Mouse (Mus musculus) kidney, adult 11 months (tissue): ENCODE results near the gene Gsta1.
"Not testable (repeated sequence)": the region's sequence is repeated elsewhere in the genome, so short reads cannot be mapped to it uniquely, and the experiment has no call there.

Experiments
- DNase-seq: peaks from one replicate; pipeline ENCODE4 v3.0.0; 2022

The Gsta1 gene

DNA sequence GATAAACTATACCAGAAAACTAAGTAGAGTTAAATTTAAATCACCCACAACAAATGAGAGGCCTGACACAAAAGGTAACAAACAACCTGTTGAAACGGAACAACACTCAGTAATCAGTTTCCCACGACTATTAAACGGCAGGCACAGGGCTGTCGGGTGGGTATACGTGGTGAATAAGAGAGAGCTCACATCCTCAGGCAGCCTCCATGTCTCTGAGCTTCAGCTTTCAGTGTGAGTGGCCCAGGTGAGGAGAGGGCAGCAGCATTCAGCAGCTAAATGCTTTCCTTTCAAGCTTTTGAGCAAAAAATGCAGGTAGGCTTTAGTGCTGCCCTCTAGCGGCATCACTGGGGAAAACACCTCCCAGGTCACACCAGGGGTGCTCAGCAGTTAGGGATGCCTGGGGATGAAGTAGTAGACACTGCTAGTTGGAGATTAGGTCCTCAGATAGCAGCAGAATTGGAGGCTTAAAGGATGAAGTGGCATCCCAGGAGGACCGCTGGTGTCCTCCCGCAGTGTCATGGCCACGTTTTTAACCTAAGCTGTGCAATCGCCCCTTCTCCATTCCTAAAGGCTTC is 2.8 kb downstream of the Gsta1 start:
- not testable (repeated sequence) for DNase-seq

DNA sequence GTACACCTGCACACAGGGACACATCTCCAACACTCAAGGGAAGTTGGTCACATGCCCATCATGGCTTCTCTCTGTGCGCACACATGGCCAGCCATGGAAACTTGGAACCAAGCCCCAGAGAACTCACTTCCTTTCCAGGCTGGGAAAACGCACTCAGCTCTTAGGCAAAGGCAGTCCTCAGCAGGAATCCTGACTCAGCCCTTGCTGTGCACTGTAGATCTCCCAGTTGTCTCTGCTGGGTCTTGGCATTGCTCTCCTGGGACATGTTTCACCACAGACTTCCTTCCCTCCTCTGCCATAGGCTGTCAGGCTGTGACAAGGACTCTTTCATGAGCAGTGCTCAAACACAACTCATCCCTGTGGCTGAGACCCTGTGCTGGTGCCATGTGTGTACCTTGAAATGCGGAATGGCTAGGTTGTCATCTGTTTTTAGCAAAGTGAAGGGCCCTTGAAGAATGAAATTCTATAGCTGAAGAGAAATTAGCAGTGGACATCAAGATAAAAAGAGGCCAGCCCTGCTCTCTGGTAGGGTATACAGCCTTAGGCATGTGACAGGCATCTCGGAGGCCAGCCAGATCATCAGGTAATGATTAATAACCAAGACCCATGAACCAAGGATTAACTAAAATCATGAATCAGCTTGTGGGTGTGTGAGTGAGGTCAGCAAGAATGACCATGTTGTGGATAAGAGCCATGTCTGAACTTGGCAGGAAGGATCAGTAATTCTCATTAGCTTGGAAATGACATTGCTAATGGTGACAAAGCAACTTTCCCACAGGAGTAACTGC is 25.4 kb downstream of the Gsta1 start:
- peak; percentile 83 for DNase-seq

DNA sequence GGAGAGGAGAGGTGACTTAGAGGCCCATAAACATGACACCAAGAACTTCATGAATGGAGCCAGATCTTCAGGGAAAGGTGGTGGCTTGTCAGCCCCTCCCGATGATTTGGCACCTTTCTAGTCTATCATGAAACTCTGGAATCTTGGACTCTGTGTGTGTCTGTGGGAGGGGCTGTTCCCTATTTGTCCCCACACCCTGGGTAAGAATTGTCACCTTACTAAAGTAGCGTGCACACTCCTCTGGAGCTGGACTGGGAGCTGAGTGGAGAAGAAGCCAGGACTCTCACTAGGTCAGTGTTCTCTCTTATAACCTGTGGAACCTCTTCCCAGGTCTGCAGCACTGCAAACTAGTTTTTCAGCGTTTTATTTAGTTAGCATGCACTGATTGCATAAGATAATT is 26.5 kb downstream of the Gsta1 start, which contains the start of gene Gm3776:
Gene Gm3776, plus strand, starts transcription at position 216 of the 400 bp plus-strand sequence.
- not testable (repeated sequence) for DNase-seq

GRCm38 (mm10) chr9:78259688-78260087 is 29.2 kb downstream of the Gsta1 start:
- peak; percentile 58 for DNase-seq

DNA sequence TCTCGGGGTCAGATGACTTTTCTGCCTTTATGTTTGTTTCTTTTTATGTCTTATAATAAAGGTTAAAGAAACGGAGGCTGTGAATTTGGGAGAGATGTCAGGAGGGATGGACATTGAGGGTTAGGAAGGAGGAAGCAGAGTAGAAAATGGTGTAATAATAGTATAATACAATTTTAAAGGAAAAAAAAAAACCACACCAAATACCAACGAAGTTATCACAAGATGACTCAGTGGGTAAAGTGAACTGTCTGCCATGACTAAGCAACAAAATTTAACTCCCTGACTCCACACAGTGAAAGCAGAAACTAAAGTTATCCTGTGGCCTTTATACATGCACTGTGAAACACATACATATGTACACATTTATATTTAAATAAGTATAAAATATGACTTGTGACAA is 40.5 kb downstream of the Gsta1 start:
- DNase-seq = not testable (repeated sequence)

DNA sequence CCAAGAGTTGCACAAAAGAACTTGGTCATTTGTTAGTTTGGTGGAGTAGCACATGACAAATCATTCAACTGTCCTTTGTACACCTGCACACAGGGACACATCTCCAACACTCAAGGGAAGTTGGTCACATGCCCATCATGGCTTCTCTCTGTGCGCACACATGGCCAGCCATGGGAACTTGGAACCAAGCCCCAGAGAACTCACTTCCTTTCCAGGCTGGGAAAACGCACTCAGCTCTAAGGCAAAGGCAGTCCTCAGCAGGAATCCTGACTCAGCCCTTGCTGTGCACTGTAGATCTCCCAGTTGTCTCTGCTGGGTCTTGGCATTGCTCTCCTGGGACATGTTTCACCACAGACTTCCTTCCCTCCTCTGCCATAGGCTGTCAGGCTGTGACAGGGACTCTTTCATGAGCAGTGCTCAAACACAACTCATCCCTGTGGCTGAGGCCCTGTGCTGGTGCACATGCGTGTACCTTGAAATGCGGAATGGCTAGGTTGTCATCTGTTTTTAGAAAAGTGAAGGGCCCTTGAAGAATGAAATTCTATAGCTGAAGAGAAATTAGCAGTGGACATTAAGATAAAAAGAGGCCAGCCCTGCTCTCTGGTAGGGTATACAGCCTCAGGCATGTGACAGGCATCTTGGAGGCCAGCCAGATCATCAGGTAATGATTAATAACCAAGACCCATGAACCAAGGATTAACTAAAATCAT is 51.7 kb downstream of the Gsta1 start:
- peak; percentile 77 for DNase-seq

- not testable (repeated sequence) for DNase-seq
Observed at GRCm38 (mm10) chr9:78289063-78289462, 58.6 kb downstream of the Gsta1 start.

DNA sequence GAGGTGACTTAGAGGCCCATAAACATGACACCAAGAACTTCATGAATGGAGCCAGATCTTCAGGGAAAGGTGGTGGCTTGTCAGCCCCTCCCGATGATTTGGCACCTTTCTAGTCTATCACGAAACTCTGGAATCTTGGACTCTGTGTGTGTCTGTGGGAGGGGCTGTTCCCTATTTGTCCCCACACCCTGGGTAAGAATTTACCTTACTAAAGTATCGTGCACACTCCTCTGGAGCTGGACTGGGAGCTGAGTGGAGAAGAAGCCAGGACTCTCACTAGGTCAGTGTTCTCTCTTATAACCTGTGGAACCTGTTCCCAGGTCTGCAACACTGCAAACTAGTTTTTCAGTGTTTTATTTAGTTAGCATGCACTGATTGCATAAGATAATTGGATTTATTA is 59.3 kb downstream of the Gsta1 start, which contains the start of gene Gm10639:
Gene Gm10639, plus strand, starts transcription at position 201 of the 400 bp plus-strand sequence.
- DNase-seq = not testable (repeated sequence)
